Mouse (Mus musculus) neural tube, embryonic 11.5 days (tissue): ENCODE measurements at regions not wholly inside any gene's neighbourhood (a gene's known extent, or its start where the extent isn't known, plus 50 kb on each side); places are given as distances from the start of the nearest gene placed in this dataset.

ENCODE experiments used
- ATAC-seq: fragments of 200-750 bp; cut with Nextera tagmentation; 2 replicates; pipeline ENCODE4 v1.8.0; 2017; ENCODE audit warnings: moderate number of reproducible peaks, mild to moderate bottlenecking, moderate TSS enrichment, moderate library complexity; ENCODE audit not compliant: insufficient read depth, low FRiP score, low TSS enrichment
- DNase-seq: peaks from one replicate; pipeline ENCODE4 v3.0.0-alpha.2; 2015; ENCODE audit warnings: low spot score
- H3K27ac ChIP-seq: fragments of 300-500 bp; sonication (generic); 2 replicates; pipeline ENCODE4 v1.5.1; 2014; ENCODE audit warnings: low read depth, mild to moderate bottlenecking, low read length
- H3K27me3 ChIP-seq: fragments of 300-500 bp; sonication (generic); 2 replicates; pipeline ENCODE4 v1.6.1; 2014; ENCODE audit warnings: mild to moderate bottlenecking, low read length, mixed read lengths; ENCODE audit not compliant: control insufficient read depth, insufficient read depth
- H3K36me3 ChIP-seq: fragments of 300-500 bp; sonication (generic); 2 replicates; pipeline ENCODE4 v1.6.1; 2014; ENCODE audit warnings: mild to moderate bottlenecking, low read length, moderate library complexity, mixed read lengths; ENCODE audit not compliant: control insufficient read depth, insufficient read depth
- H3K4me1 ChIP-seq: fragments of 300-500 bp; sonication (generic); 2 replicates; pipeline ENCODE4 v1.6.1; 2014; ENCODE audit warnings: low read length, mixed read lengths; ENCODE audit not compliant: control insufficient read depth, insufficient read depth
- H3K4me2 ChIP-seq: fragments of 300-500 bp; sonication (generic); 2 replicates; pipeline ENCODE4 v1.6.1; 2014; ENCODE audit warnings: low read depth, mild to moderate bottlenecking, moderate library complexity
- H3K4me3 ChIP-seq: fragments of 300-500 bp; sonication (generic); 2 replicates; pipeline ENCODE4 v1.5.1; 2014; ENCODE audit warnings: low read depth, low read length
- H3K9ac ChIP-seq: fragments of 300-500 bp; sonication (generic); 2 replicates; pipeline ENCODE4 v1.6.1; 2014; ENCODE audit warnings: mild to moderate bottlenecking, low read length
- H3K9me3 ChIP-seq: fragments of 300-500 bp; sonication (generic); 2 replicates; pipeline ENCODE4 v1.6.1; 2016; ENCODE audit warnings: low read length; ENCODE audit not compliant: control insufficient read depth
- WGBS: fragments of 180-500 bp; shearing (Covaris S2); extraction: QIAGEN DNeasy Blood & Tissue Kit; methylation state at CpG from one replicate; pipeline ENCODE4 v1.1.7; 2014; 5-methylcytosine and 5-hydroxymethylcytosine counted together

- 69% methylated on average over 2 of the region's 2 CpGs for WGBS
- Histone ChIP-seq H3K4me1 (no peaks in the 10 kb centered on the region), H3K36me3 (no peaks in the 10 kb centered on the region), H3K4me3 (no peak overlapping the region), H3K27me3 (no peaks in the 10 kb centered on the region), H3K9me3 (no peaks in the 10 kb centered on the region), H3K4me2 (no peak overlapping the region), H3K27ac (no peak overlapping the region), H3K9ac (no peak overlapping the region)
- no peak for ATAC-seq
- no peak for DNase-seq
These were observed 164.5 kb downstream of the Gm765 start for GRCm38 (mm10) chr6:98178005-98178404.

DNA sequence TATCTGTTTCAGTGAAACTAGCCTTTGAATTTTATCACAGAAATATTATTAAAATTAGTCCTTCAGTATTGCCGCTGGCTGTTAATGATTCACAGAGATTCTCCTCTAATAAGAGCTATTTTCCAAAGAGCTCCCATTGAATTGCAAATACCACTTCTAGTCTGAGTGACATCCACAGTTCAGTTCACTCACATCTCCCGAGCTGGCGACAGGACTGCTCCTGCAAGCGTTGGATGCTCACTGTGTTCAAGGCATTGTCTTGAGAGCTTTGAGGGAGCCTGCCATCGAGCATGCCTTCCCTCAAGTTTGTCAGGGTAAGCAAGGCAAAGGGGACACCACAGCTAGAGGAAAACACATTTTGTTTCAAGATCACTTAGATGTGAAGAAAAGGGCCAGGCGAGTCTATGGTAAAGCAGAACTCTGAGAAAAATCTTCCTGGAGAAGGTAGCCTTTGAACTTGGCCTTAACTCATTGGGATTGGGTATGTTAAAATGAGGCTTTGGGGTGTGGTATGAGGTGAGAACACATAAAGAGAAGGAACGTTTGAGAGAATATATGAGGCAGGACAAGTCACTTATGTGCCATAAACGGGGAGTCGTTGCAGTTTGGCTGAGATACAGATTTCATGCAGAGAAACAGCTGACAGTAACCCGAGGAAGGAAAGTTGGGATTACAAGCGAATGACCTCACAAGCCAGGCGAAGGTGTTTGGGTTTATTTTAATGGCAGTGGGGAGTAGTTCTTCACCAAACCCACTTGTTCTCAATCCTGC is 193.3 kb downstream of the Gm765 start:
- H3K9me3 ChIP-seq = no peaks in the 10 kb centered on the region
- DNase-seq (no peak), ATAC-seq (no peak)
- H3K4me2 ChIP-seq = no peak overlapping the region
- H3K4me1 ChIP-seq = no peaks in the 10 kb centered on the region
- no peak overlapping the region for H3K27ac ChIP-seq
- H3K27me3 ChIP-seq = no peaks in the 10 kb centered on the region
- WGBS = 71% methylated on average over 12 of the region's 12 CpGs
- no peaks in the 10 kb centered on the region for H3K36me3 ChIP-seq
- no peak overlapping the region for H3K9ac ChIP-seq
- no peak overlapping the region for H3K4me3 ChIP-seq

DNA sequence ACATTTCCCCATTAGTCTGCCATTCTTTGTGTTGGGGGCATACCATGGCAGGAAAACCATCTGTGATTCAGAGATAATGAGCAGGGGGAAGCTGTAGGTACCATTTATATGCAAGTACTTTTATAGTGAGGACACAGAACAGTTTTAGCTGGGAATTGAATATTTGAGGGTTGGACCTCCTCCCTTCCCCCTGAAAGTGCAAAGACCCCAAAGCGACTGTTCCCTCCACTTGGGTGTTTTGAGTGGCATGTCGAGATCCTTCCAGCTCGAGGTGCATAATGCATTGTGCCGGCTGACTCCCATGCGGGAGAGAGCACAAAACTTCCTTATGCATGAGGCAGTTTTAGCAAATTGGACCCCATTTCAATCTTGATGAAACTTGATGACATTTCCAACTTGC is 194.7 kb downstream of the Gm765 start:
- H3K27ac ChIP-seq = no peak overlapping the region
- DNase-seq = no peak
- H3K9ac ChIP-seq = no peak overlapping the region
- no peak overlapping the region for H3K4me2 ChIP-seq
- no peaks in the 10 kb centered on the region for H3K9me3 ChIP-seq
- no peak for ATAC-seq
- no peaks in the 10 kb centered on the region for H3K4me1 ChIP-seq
- H3K36me3 ChIP-seq = no peaks in the 10 kb centered on the region
- WGBS = 83% methylated on average over 5 of the region's 5 CpGs
- H3K4me3 ChIP-seq = no peak overlapping the region
- no peaks in the 10 kb centered on the region for H3K27me3 ChIP-seq

GRCm38 (mm10) chr6:98132931-98133330 is 209.6 kb downstream of the Gm765 start:
- Histone ChIP-seq H3K9me3 (no peaks in the 10 kb centered on the region), H3K4me3 (no peak overlapping the region), H3K4me1 (no peaks in the 10 kb centered on the region), H3K36me3 (no peaks in the 10 kb centered on the region), H3K9ac (no peak overlapping the region), H3K27ac (no peak overlapping the region), H3K4me2 (no peak overlapping the region), H3K27me3 (no peaks in the 10 kb centered on the region)
- ATAC-seq (no peak), DNase-seq (no peak)
- WGBS = 41% methylated on average over 2 of the region's 2 CpGs

- no peak for DNase-seq
These were observed 217.1 kb downstream of the Gm765 start for GRCm38 (mm10) chr6:98125434-98125833.

GRCm38 (mm10) chr6:98118355-98119150 is 224.0 kb downstream of the Gm765 start:
- DNase-seq = no peak

More at GRCm38 (mm10) chr6:98125434-98125833, 217.1 kb downstream of the Gm765 start:
- WGBS = 68% methylated on average over 7 of the region's 7 CpGs
- Histone ChIP-seq H3K4me2 (no peak overlapping the region), H3K9ac (no peak overlapping the region), H3K9me3 (no peaks in the 10 kb centered on the region), H3K27ac (no peak overlapping the region), H3K4me3 (no peak overlapping the region), H3K4me1 (no peaks in the 10 kb centered on the region), H3K36me3 (no peaks in the 10 kb centered on the region), H3K27me3 (no peaks in the 10 kb centered on the region)
- no peak for ATAC-seq

GRCm38 (mm10) chr6:98114327-98115134 is 228.0 kb downstream of the Gm765 start:
- Histone ChIP-seq H3K4me1 (peaks cover 4% of the 10 kb centered on the region), H3K9ac (no peak overlapping the region), H3K27me3 (no peaks in the 10 kb centered on the region), H3K4me3 (no peak overlapping the region), H3K9me3 (no peaks in the 10 kb centered on the region), H3K36me3 (no peaks in the 10 kb centered on the region), H3K27ac (0 out of 2 replicates have a peak overlapping the region, but pooled peaks have one; percentile 17), H3K4me2 (no peak overlapping the region)
- ATAC-seq (no peak), DNase-seq (peak; percentile 38)
- WGBS = 21% methylated on average over 9 of the region's 9 CpGs

More at GRCm38 (mm10) chr6:98118355-98119150, 224.0 kb downstream of the Gm765 start:
- no peak for ATAC-seq
- Histone ChIP-seq H3K4me3 (no peak overlapping the region), H3K4me1 (peaks cover 4% of the 10 kb centered on the region), H3K4me2 (no peak overlapping the region), H3K27me3 (no peaks in the 10 kb centered on the region), H3K9me3 (no peaks in the 10 kb centered on the region), H3K27ac (no peak overlapping the region), H3K9ac (no peak overlapping the region), H3K36me3 (no peaks in the 10 kb centered on the region)
- 53% methylated on average over 9 of the region's 9 CpGs for WGBS

GRCm38 (mm10) chr6:98113708-98114107 is 228.8 kb downstream of the Gm765 start:
- no peaks in the 10 kb centered on the region for H3K36me3 ChIP-seq
- 6% methylated on average over 7 of the region's 7 CpGs for WGBS
- no peak overlapping the region for H3K9ac ChIP-seq
- peak overlapping the region; percentile 18; the same call in 1 of the 2 replicates for H3K4me2 ChIP-seq
- H3K27me3 ChIP-seq = no peaks in the 10 kb centered on the region
- DNase-seq (peak; percentile 49), ATAC-seq (no peak; the same call in 1 of the 2 replicates)
- H3K27ac ChIP-seq = no peak overlapping the region
- H3K4me3 ChIP-seq = no peak overlapping the region
- H3K9me3 ChIP-seq = no peaks in the 10 kb centered on the region
- H3K4me1 ChIP-seq = peaks cover 4% of the 10 kb centered on the region
